Mouse (Mus musculus) left cerebral cortex, adult 2 months (tissue): ENCODE results near the gene Fam213a. TPM values are rescaled to one million over a fixed set of nuclear protein-coding genes. Genes with fewer than 3 reads are reported as not detected.
"Not testable (repeated sequence)": the region's sequence is repeated elsewhere in the genome, so short reads cannot be mapped to it uniquely, and the experiment has no call there.

Experiments
- DNase-seq, 2 experiments: peaks; one replicate each; pipeline ENCODE4 v3.0.0; 2021 to 2022; ENCODE audit warnings: low spot score in 2 of 2, mixed read lengths in 1 of 2; ENCODE audit errors: extremely low spot score in 1 of 2
- H3K27ac ChIP-seq: fragments of 200-600 bp; 2 replicates; pipeline ENCODE4 v1.8.1; 2022
- H3K4me3 ChIP-seq: fragments of 200-600 bp; 2 replicates; pipeline ENCODE4 v1.8.1; 2022
- CTCF ChIP-seq: fragments of 200-600 bp; IDR thresholded peaks from 2 replicates; pipeline ENCODE4 v1.8.1; 2022; ENCODE audit warnings: antibody characterized with exemption, mild to moderate bottlenecking, moderate library complexity
- intact Hi-C: fragments of 180-260 bp; cut with DNase I; formaldehyde crosslinking; loops from one replicate; pipeline ENCODE4 v1.15.1; 2025
- long read RNA-seq, 2 experiments: library from polyadenylated mRNA; stranded (forward); transcript quantifications; one replicate each; pipeline ENCODE4 v2.0.0; 2021; ENCODE audit warnings: borderline mapping rate in 2 of 2
- total RNA-seq, 2 experiments: library from RNA; stranded (reverse); gene quantifications; 2 replicates each; pipeline ENCODE4 v1.2.3; 2021

Gene Fam213a
- total RNA-seq: 100 to 1,000 TPM; 106 to 123 TPM
- long read RNA-seq, experiment 1, transcript Fam213a-201 (6 exons, 1,537 nt): major isoform, 44 of 116 reads
- long read RNA-seq, experiment 1, transcript Fam213a-202 (6 exons, 1,567 nt): minor isoform, 39 of 116 reads
- long read RNA-seq, experiment 1, transcript Fam213a-210 (5 exons, 1,003 nt): minor isoform, 13 of 116 reads
- long read RNA-seq, experiment 1, partial matches to known transcripts: 3 of 116 reads
- long read RNA-seq, experiment 1, other reads (novel, unspliced or antisense): 17 of 116 reads
- long read RNA-seq, experiment 2, transcript Fam213a-202 (6 exons, 1,567 nt): minor isoform, 26 of 87 reads
- long read RNA-seq, experiment 2, transcript Fam213a-201 (6 exons, 1,537 nt): major isoform, 40 of 87 reads
- long read RNA-seq, experiment 2, partial matches to known transcripts: 1 of 87 reads
- long read RNA-seq, experiment 2, other reads (novel, unspliced or antisense): 17 of 87 reads

- peak; percentile 93 to 94 for DNase-seq
- intact Hi-C loops: no loop called here
- no peak; the same call in 1 of the 2 replicates for TF ChIP-seq CTCF
- Histone ChIP-seq H3K4me3 (peak within 1 kb of the TSS; percentile 84), H3K27ac (peak within 1 kb of the TSS; percentile 90)
Measured at GRCm38 (mm10) chr14:41013630-41014613, at the start of gene Fam213a. Gene Fam213a (minus strand): TSS chr14:41013788.

GRCm38 (mm10) chr14:41053190-41053589, 39.6 kb upstream of the Fam213a start:
- intact Hi-C loops, H3K27ac ChIP-seq, H3K4me3 ChIP-seq, DNase-seq: not testable (repeated sequence)
- peak; percentile 33 for TF ChIP-seq CTCF

DNA sequence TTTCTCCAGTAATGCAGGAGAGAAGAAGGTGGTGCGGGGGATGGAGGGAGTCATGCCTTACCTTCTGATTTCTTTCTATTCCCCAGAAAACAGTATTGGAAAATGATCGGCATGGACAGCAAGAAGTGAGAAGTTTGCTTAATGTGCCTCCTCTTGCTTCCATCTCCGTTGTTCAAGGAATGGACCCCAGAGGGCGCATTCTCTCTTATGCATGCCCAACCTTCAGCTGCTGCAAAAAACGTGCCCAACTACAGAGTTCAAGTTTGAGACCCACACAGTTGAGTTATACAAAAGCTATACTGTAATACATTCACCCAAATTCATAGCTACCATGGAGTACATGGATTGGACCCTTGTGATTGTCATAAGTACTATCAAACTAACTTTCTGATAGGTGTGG, 38.9 kb upstream of the Fam213a start:
- DNase-seq: peak in 1 of 2 experiments; percentile 19
- intact Hi-C loops: no loop called here
- no peak overlapping the region for H3K4me3 ChIP-seq
- H3K27ac ChIP-seq: no peak overlapping the region
- TF ChIP-seq CTCF: peak; percentile 34

DNA sequence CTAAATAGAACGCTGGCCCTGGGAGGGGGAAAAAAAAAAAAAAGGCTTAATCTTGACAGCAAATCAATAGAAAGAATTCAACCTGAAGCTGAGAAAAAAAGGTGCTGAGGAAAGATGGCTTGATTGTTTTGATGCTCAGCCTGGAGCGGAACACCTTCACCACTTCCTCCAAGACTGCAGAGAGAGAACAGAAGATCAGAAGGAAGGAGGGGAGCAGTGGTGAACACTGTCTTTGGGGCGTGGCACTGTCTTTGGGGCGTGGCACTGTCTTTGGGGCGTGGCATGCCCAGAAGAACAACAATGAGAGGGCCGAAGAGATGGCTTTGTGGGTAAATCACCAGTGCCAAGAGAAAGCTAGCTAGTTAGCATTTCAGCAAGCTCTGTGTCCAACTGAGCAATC, 36.9 kb upstream of the Fam213a start:
- no peak overlapping the region for H3K4me3 ChIP-seq
- intact Hi-C loops: no loop called here
- TF ChIP-seq CTCF: no peak
- DNase-seq: no peak
- no peak overlapping the region for H3K27ac ChIP-seq

GRCm38 (mm10) chr14:41047402-41047801, 33.8 kb upstream of the Fam213a start:
- H3K27ac ChIP-seq: no peak overlapping the region
- no peak for DNase-seq
- no peak for TF ChIP-seq CTCF
- H3K4me3 ChIP-seq: no peak overlapping the region
- intact Hi-C loops: no loop called here

DNA sequence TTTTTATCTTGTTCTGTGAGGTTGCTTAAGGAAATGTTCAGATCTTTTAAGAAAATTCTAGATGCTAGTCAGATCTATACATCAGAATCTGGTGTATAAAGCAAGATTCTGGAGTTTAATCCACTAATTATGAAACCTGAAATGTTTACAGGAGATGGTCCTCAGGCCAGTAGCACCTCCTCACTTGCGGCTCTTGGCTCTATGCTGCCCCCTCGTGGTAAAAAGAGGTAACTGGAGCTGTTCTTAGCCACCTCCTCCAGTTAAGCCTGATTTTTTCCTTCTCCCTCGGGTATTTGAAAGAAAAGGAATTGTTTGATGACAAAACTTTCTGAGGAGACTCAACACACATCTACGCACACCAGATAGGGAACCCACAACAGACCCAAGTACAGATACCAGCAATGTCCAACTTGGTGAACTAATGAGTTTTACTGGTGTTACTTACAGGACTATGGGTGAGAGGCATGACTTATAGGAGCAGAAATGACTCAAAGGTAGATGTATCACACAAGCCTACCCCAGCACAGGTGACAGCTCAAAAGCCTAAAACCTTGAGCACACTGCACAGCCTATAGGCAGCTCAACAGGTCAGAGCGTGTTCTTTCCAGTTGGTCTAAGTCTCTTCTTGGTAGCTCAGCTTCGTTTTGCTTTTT, 21.7 kb upstream of the Fam213a start:
- no peak overlapping the region for H3K27ac ChIP-seq
- intact Hi-C loops: no loop called here
- H3K4me3 ChIP-seq: no peak overlapping the region
- DNase-seq: peak; percentile 53 to 60
- TF ChIP-seq CTCF: peak; percentile 96

GRCm38 (mm10) chr14:41033135-41034110, 19.8 kb upstream of the Fam213a start:
- DNase-seq: peak; percentile 72
- Histone ChIP-seq H3K4me3 (no peak overlapping the region), H3K27ac (no peak overlapping the region)
- intact Hi-C loops: loop anchor here (1.0 to 5.0 kb wide), 3 partner anchors 54 to 1501 kb away; no protein-coding TSS in a partner anchor
- TF ChIP-seq CTCF: peak; percentile 72

- intact Hi-C loops: loop anchor here (5.0 kb wide), 1 partner anchor 1499 kb away; no protein-coding TSS in a partner anchor
- DNase-seq: no peak
Measured at GRCm38 (mm10) chr14:41030989-41031513, 17.5 kb upstream of the Fam213a start.

GRCm38 (mm10) chr14:41029303-41029702, 15.7 kb upstream of the Fam213a start:
- Histone ChIP-seq H3K27ac (no peak overlapping the region), H3K4me3 (no peak overlapping the region)
- intact Hi-C loops: no loop called here
- no peak for TF ChIP-seq CTCF
- no peak for DNase-seq

More at GRCm38 (mm10) chr14:41030989-41031513, 17.5 kb upstream of the Fam213a start:
- TF ChIP-seq CTCF: no peak
- Histone ChIP-seq H3K4me3 (no peak overlapping the region), H3K27ac (no peak overlapping the region)

- no peak for DNase-seq
- Histone ChIP-seq H3K4me3 (no peak overlapping the region), H3K27ac (no peak overlapping the region)
- intact Hi-C loops: no loop called here
- TF ChIP-seq CTCF: no peak
Measured at GRCm38 (mm10) chr14:41025594-41026284, 12.2 kb upstream of the Fam213a start.
